Mouse (Mus musculus) bone marrow macrophage, adult 2 months (primary cell): ENCODE results near the gene Pfkm. TPM values are rescaled to one million over a fixed set of nuclear protein-coding genes. Genes with fewer than 3 reads are reported as not detected.
A peak's percentile ranks its signal among the peaks of the same experiment; 100 is the strongest.

Experiments
- H3K27ac ChIP-seq: 2 replicates; pipeline ENCODE4 v1.5.1; 2012; ENCODE audit warnings: low read depth, low read length; ENCODE audit not compliant: insufficient read depth
- H3K4me1 ChIP-seq: 2 replicates; pipeline ENCODE4 v1.6.1; 2012; ENCODE audit warnings: low read length; ENCODE audit not compliant: control insufficient read depth, insufficient read depth
- H3K4me3 ChIP-seq: 2 replicates; pipeline ENCODE4 v1.5.1; 2012; ENCODE audit warnings: mild to moderate bottlenecking, low read length, moderate library complexity; ENCODE audit not compliant: insufficient read depth
- CTCF ChIP-seq: IDR thresholded peaks from 2 replicates; pipeline ENCODE4 v1.5.1; 2012; ENCODE audit warnings: low read depth, mild to moderate bottlenecking, low read length, moderate library complexity
- POLR2A ChIP-seq: IDR thresholded peaks from 2 replicates; pipeline ENCODE4 v1.6.1; 2012; ENCODE audit warnings: mild to moderate bottlenecking, low read depth, low read length, borderline replicate concordance
- polyA plus RNA-seq: library from polyadenylated mRNA; stranded (reverse); fragments of >200 nt; gene quantifications from 2 replicates; pipeline ENCODE4 v1.2.4, GENCODE M21; 2012; ENCODE audit not compliant: missing spikeins, insufficient read depth, insufficient read length

The Pfkm gene
- polyA plus RNA-seq, 1 experiment = 13.1 TPM

GRCm38 (mm10) chr15:98153625-98154024 is 61.2 kb downstream of the Pfkm start:
- no peak overlapping the region for H3K4me3 ChIP-seq
- peak overlapping the region; percentile 15; the same call in 1 of the 2 replicates for H3K27ac ChIP-seq
- H3K4me1 ChIP-seq = peaks cover 10% of the 10 kb centered on the region
- TF ChIP-seq CTCF (no peak), POLR2A (no peak)

GRCm38 (mm10) chr15:98154146-98154545 is 61.8 kb downstream of the Pfkm start:
- Histone ChIP-seq H3K27ac (no peak overlapping the region), H3K4me3 (no peak overlapping the region), H3K4me1 (peaks cover 10% of the 10 kb centered on the region)
- TF ChIP-seq CTCF (no peak), POLR2A (no peak)

GRCm38 (mm10) chr15:98154631-98155030 is 62.2 kb downstream of the Pfkm start:
- Histone ChIP-seq H3K27ac (no peak overlapping the region), H3K4me1 (peaks cover 10% of the 10 kb centered on the region), H3K4me3 (no peak overlapping the region)
- TF ChIP-seq POLR2A = no peak
- no peak for TF ChIP-seq CTCF

DNA sequence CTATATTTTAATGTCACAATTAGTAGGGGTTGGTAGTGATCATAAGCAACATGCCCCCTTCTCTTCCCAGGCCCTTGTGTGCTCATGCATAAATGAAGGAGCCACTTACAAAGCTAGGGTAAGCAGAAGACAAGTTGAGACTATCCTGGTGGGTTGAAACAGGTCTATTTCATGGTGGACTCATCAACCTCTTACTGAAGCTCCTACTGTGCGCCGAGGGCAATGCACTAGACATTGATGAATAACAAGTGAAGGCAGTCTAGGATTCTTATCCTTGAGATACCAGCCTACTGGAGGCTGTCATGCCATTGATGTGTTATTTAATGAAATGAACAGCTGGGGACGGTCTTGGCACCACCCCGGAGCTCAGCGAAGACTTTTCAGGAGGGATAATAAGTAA is 62.9 kb downstream of the Pfkm start:
- no peak for TF ChIP-seq CTCF
- TF ChIP-seq POLR2A = no peak
- Histone ChIP-seq H3K27ac (no peak overlapping the region), H3K4me1 (peaks cover 10% of the 10 kb centered on the region), H3K4me3 (no peak overlapping the region)

DNA sequence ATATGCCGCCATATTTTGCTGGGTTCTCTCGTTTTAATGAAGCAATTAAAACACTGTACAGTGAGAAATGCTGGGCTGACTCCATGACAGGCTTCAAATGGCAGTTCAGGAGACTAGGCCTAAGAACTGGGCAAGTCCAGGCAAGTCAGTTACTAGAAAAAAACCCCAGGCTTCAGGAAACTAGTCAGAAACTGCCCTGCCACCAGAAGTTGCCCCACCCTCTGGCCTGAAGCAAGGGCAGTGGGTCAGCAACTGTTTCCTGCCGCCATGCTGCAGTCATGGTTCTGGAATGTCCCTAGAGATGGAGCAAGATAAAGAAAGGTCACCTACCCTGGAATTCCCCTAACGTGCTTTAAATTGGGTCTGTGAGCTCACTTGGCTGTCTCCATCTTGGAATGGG is 63.6 kb downstream of the Pfkm start:
- Histone ChIP-seq H3K27ac (no peak overlapping the region), H3K4me3 (no peak overlapping the region), H3K4me1 (peaks cover 10% of the 10 kb centered on the region)
- TF ChIP-seq CTCF = no peak
- TF ChIP-seq POLR2A = no peak

DNA sequence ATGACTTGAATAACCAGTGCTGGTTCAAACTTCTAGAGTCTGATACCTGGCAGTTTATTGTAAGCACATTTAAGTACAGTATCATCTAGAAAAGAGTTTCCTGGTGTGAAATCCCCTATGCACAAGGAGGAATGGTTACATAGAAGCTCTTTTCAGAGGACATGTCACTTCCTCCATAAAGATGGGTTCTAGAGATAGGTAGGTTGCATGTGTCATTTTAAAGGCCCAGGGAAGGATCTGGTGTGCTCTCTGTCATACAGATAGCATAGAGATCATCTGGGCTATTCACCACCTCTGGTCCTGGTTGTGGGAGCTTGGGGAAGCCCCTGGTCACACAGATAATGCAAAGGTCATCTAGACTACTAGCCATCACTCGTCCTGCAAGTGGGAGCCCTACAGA is 64.9 kb downstream of the Pfkm start:
- Histone ChIP-seq H3K4me1 (peaks cover 10% of the 10 kb centered on the region), H3K4me3 (no peak overlapping the region), H3K27ac (no peak overlapping the region)
- TF ChIP-seq POLR2A (no peak), CTCF (no peak)

GRCm38 (mm10) chr15:98161026-98161805 is 68.8 kb downstream of the Pfkm start:
- H3K4me1 ChIP-seq = no peaks in the 10 kb centered on the region
- no peak for TF ChIP-seq CTCF
- TF ChIP-seq POLR2A = no peak
- no peak overlapping the region for H3K27ac ChIP-seq
- no peak overlapping the region for H3K4me3 ChIP-seq

- Histone ChIP-seq H3K27ac (no peak overlapping the region), H3K4me3 (no peak overlapping the region), H3K4me1 (no peaks in the 10 kb centered on the region)
- TF ChIP-seq CTCF (no peak), POLR2A (no peak)
Observed at GRCm38 (mm10) chr15:98162561-98162960, 70.2 kb downstream of the Pfkm start.

- no peak within 1 kb of the TSS for H3K27ac ChIP-seq
- no peaks in the 10 kb centered on the region for H3K4me1 ChIP-seq
- TF ChIP-seq CTCF (no peak), POLR2A (no peak)
- H3K4me3 ChIP-seq = no peak within 1 kb of the TSS
Observed at GRCm38 (mm10) chr15:98165525-98165924, 73.1 kb downstream of the Pfkm start, which contains the start of gene Asb8. Gene Asb8, minus strand, starts transcription at chr15:98165625.

DNA sequence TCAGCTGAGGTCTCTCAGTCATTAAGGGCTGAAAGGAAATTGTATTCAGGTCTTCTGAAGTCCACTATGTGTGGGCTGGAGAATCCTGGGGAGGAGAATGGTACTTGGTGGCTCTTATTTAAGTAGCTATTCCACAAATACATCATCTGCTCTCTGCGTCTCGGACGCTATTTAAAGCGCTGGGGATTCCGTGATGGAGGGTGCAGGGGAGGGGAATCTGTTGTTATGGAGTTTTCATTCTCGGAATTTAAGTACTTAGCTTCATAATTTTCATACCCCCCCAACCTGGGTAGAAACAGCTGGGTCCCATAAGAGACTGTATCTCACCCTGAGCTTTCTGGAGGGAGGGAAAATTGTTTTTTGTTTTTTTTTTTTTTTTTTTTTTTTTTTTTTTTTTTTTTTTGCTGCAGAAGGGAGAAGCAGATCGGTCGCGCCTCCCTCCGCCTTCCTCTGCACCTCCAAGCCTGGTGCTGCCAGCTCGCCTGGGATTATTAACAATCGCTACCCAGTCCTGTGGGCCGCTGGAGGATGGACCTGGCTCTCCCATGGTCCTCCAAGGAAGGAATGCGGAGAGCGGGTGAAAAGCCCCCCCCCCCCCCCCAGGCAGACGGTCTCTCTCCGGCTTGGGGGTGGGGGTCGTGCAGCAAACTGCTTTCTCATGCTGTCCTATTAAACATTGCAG is 74.7 kb downstream of the Pfkm start, which contains the start of gene Ccdc184:
Gene Ccdc184, plus strand, starts transcription at position 196 of the 682 bp plus-strand sequence.
- TF ChIP-seq CTCF (no peak), POLR2A (no peak)
- H3K4me3 ChIP-seq = no peak within 1 kb of the TSS
- H3K4me1 ChIP-seq = no peaks in the 10 kb centered on the region
- no peak within 1 kb of the TSS for H3K27ac ChIP-seq
